Mouse (Mus musculus) CH12.LX (cell line): ENCODE data around the gene Slc43a2.

Source experiments
- BHLHE40 ChIP-seq: IDR thresholded peaks from 2 replicates; pipeline ENCODE4 v1.6.1; 2011; ENCODE audit warnings: mild to moderate bottlenecking, low read depth, low read length, improper control_type of control experiment
- CTCF ChIP-seq, 2 experiments: IDR thresholded peaks in 1 of 2; conservative IDR thresholded peaks in 1 of 2; 2 replicates each; pipeline ENCODE4 v1.5.1; 2011 to 2012; ENCODE audit warnings: low read depth in 2 of 2, low read length in 2 of 2, improper control_type of control experiment in 1 of 2, inconsistent platforms in 1 of 2, mild to moderate bottlenecking in 1 of 2, moderate library complexity in 1 of 2
- MAX ChIP-seq: IDR thresholded peaks from 2 replicates; pipeline ENCODE4 v1.6.1; 2011; ENCODE audit warnings: low read length, improper control_type of control experiment
- POLR2A ChIP-seq: IDR thresholded peaks from 2 replicates; pipeline ENCODE4 v1.6.1; 2011; ENCODE audit warnings: low read depth, mild to moderate bottlenecking, improper control_type of control experiment, low read length
- TBP ChIP-seq: conservative IDR thresholded peaks from 2 replicates; pipeline ENCODE4 v1.6.1; 2011; ENCODE audit warnings: low read depth, low read length, improper control_type of control experiment

- no peak for TF ChIP-seq CTCF (conservative IDR thresholded peaks at IDR 0.05 in 1 of 2, IDR thresholded peaks at IDR 0.05 in 1 of 2; ENCODE audit: low read depth in 2 of 2, low read length in 2 of 2)
- no peak for TF ChIP-seq TBP
- TF ChIP-seq POLR2A, result no peak
- no peak for TF ChIP-seq BHLHE40
- TF ChIP-seq MAX, result no peak
These were observed 1.7 kb upstream of the Slc43a2 start for GRCm38 (mm10) chr11:75529771-75530170.
